23 mouse cellular contexts compared by ENCODE assay signal in the genomic region with DNA sequence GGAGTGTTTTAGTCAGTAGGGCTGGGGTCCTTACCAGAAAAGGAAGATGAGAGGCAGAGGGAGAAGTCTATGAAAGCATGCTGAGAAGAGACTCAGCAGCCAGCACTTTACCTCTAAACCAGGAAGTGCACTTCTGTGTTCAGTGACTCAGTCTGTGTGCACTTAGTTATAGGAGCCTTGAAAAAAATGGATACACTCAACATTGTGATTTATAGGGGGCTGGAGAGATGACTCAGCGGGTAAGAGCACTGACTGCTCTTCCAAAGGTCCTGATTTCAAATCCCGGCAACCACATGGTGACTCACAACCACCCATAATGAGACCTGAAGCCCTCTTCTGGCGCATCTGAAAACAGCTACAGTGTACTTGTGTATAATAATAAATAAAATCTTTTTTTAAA.
DNase-seq lines count a peak whose midpoint lies in the region; TF ChIP-seq lines count a peak whose summit lies in the region.
"Had no signal": no experiment of that assay in that cellular context is flagged by ENCODE, and none has a peak within 500 bp of the region (broad histone marks: within the 10 kb centered on the region; RNA-seq: fewer than 3 reads in every experiment).

No protein-coding gene starts in this region.

- H3K27ac ChIP-seq in gastrocnemius, adult 2 months, result peak overlapping the region; percentile 24; the same call in 1 of the 2 replicates
- 0 out of 2 replicates have a peak overlapping the region, but pooled peaks have one; percentile 31 for H3K27ac ChIP-seq in small intestine, adult 2 months (ENCODE audit: insufficient read depth, low read depth, low read length)
- H3K27ac ChIP-seq: heart, embryonic 15.5 days; hindbrain, embryonic 13.5 days; liver, embryonic 14.5 days; midbrain, embryonic 13.5 days; neural tube, embryonic 12.5 days; stomach, embryonic 15.5 days had no signal

- intact Hi-C loops in gastrocnemius, adult 2 months (cut with DNase I), result no loop called here

- no peaks in the 10 kb centered on the region for H3K27me3 ChIP-seq in small intestine, adult 2 months (ENCODE audit: control insufficient read depth, insufficient read depth, low read length)
- H3K27me3 ChIP-seq: heart, embryonic 15.5 days; hindbrain, embryonic 13.5 days; megakaryocyte, embryonic 14.5 days; midbrain, embryonic 13.5 days; neural tube, embryonic 12.5 days; stomach, embryonic 15.5 days had no signal

- TF ChIP-seq POLR2A in small intestine, adult 2 months (IDR thresholded peaks at IDR 0.05; ENCODE audit: low read depth, low read length), result no peak

- WGBS in small intestine, adult 2 months, result 60% methylated on average over 3 of the region's 3 CpGs

- DNase-seq in gastrocnemius, adult 2 months, result no peak
- no peak for DNase-seq in gastrocnemius, postnatal 4 days (ENCODE audit: low spot score in 2 of 2)
- peak; percentile 73 for DNase-seq in 416B (ENCODE audit: low read depth)
- peak; percentile 43 for DNase-seq in adrenal gland, postnatal 14 days
- no peak for DNase-seq in thymus, postnatal 14 days
- DNase-seq in kidney, adult 9 months, result no peak
- DNase-seq: cerebellum, adult 11-12 months; cerebellum, postnatal 10 days; forebrain, postnatal 0 days; heart, postnatal 36 days; kidney, postnatal 36 days; lung, embryonic 14.5 days; retina, postnatal 1 day; right cerebral cortex, postnatal 25 days; thymus, adult 18-20 months had no signal

- peaks cover 2% of the 10 kb centered on the region for H3K4me1 ChIP-seq in small intestine, adult 2 months (ENCODE audit: control insufficient read depth, insufficient read depth, insufficient read length, low read length)
- H3K4me1 ChIP-seq: hindbrain, embryonic 13.5 days; midbrain, embryonic 13.5 days; neural tube, embryonic 12.5 days had no signal

- TF ChIP-seq CTCF in gastrocnemius, adult 2 months (IDR thresholded peaks at IDR 0.05), result no peak
- TF ChIP-seq CTCF in small intestine, adult 2 months (IDR thresholded peaks at IDR 0.05; ENCODE audit: extremely low read depth, insufficient read length, insufficient replicate concordance, low read depth, low read length), result no peak

- H3K4me3 ChIP-seq in gastrocnemius, adult 2 months, result no peak overlapping the region
- H3K4me3 ChIP-seq in small intestine, adult 2 months (ENCODE audit: low read depth, low read length), result no peak overlapping the region
- H3K4me3 ChIP-seq: heart, embryonic 15.5 days; hindbrain, embryonic 13.5 days; megakaryocyte, embryonic 14.5 days; midbrain, embryonic 13.5 days; neural tube, embryonic 12.5 days; stomach, embryonic 15.5 days had no signal

- H3K36me3 ChIP-seq in small intestine, adult 2 months (ENCODE audit: control insufficient read depth, insufficient read depth, low read length), result no peaks in the 10 kb centered on the region
- H3K36me3 ChIP-seq: heart, embryonic 15.5 days; hindbrain, embryonic 13.5 days; midbrain, embryonic 13.5 days; neural tube, embryonic 12.5 days; stomach, embryonic 15.5 days had no signal

Comparison
In these comparisons a context has a peak if more than half of its experiments do, and no peak if none do; other contexts are left out.
1. DNase-seq: peak in 416B (single experiment) and adrenal gland, postnatal 14 days (single experiment); none in gastrocnemius, adult 2 months (single experiment), gastrocnemius, postnatal 4 days (0 of 2), thymus, postnatal 14 days (single experiment) and kidney, adult 9 months (single experiment).